Mouse (Mus musculus) stomach, postnatal 0 days (tissue): ENCODE measurements around the gene AI481877. TPM values are rescaled to one million over a fixed set of nuclear protein-coding genes. Genes with fewer than 3 reads are reported as not detected.

Source experiments
- ATAC-seq: fragments of 200-750 bp; cut with Nextera tagmentation; 2 replicates; pipeline ENCODE4 v1.8.0; 2017; ENCODE audit not compliant: low FRiP score, low TSS enrichment
- DNase-seq: peaks from one replicate; pipeline ENCODE4 v3.0.0-alpha.2; 2016; ENCODE audit warnings: low spot score
- H3K27ac ChIP-seq: fragments of 300-500 bp; sonication (generic); replicated peaks from 2 replicates; pipeline ENCODE4 v1.5.1; 2014; ENCODE audit warnings: mild to moderate bottlenecking, control low read depth
- H3K27me3 ChIP-seq: fragments of 300-500 bp; sonication (generic); 2 replicates; pipeline ENCODE4 v1.6.1; 2014; ENCODE audit warnings: low read length; ENCODE audit not compliant: control insufficient read depth, insufficient read depth
- H3K36me3 ChIP-seq: fragments of 300-500 bp; sonication (generic); 2 replicates; pipeline ENCODE4 v1.6.1; 2014; ENCODE audit warnings: low read length, mixed read lengths; ENCODE audit not compliant: control insufficient read depth, insufficient read depth
- H3K4me1 ChIP-seq: fragments of 300-500 bp; sonication (generic); replicated peaks from 2 replicates; pipeline ENCODE4 v1.6.1; 2014; ENCODE audit warnings: antibody characterized with exemption; ENCODE audit not compliant: control insufficient read depth, insufficient read depth
- H3K4me2 ChIP-seq: fragments of 300-500 bp; sonication (generic); replicated peaks from 2 replicates; pipeline ENCODE4 v1.6.1; 2014; ENCODE audit warnings: low read depth, mild to moderate bottlenecking, control low read depth, moderate library complexity
- H3K4me3 ChIP-seq: fragments of 300-500 bp; sonication (generic); 2 replicates; pipeline ENCODE4 v1.5.1; 2014; ENCODE audit warnings: low read depth, low read length, control low read depth
- H3K9ac ChIP-seq: fragments of 300-500 bp; sonication (generic); 2 replicates; pipeline ENCODE4 v1.6.1; 2014; ENCODE audit warnings: mild to moderate bottlenecking, low read length, control low read depth, mixed read lengths
- H3K9me3 ChIP-seq: fragments of 300-500 bp; sonication (generic); 2 replicates; pipeline ENCODE4 v1.6.1; 2016; ENCODE audit warnings: low read length; ENCODE audit not compliant: control insufficient read depth
- CTCF ChIP-seq: IDR thresholded peaks from 2 replicates; pipeline ENCODE4 v1.5.1; 2016; ENCODE audit warnings: antibody characterized with exemption, low read depth, mild to moderate bottlenecking, moderate library complexity
- EP300 ChIP-seq: optimal IDR thresholded peaks from 2 replicates; pipeline ENCODE3; 2016; ENCODE audit warnings: antibody characterized with exemption
- WGBS: fragments of 180-500 bp; shearing (Covaris S2); extraction: QIAGEN DNeasy Blood & Tissue Kit; methylation state at CpG from one replicate; pipeline ENCODE4 v1.1.7; 2014; 5-methylcytosine and 5-hydroxymethylcytosine counted together
- polyA plus RNA-seq: library from polyadenylated mRNA; unstranded; fragments of >200 nt; fragmentation: Nextera tagmentation; extraction: Ambion mirVana; gene quantifications from 2 replicates; pipeline ENCODE4 v1.2.1, GENCODE M21; 2015

The AI481877 gene
- polyA plus RNA-seq, 1 experiment from 2014 or later, result 1.2 TPM

DNA sequence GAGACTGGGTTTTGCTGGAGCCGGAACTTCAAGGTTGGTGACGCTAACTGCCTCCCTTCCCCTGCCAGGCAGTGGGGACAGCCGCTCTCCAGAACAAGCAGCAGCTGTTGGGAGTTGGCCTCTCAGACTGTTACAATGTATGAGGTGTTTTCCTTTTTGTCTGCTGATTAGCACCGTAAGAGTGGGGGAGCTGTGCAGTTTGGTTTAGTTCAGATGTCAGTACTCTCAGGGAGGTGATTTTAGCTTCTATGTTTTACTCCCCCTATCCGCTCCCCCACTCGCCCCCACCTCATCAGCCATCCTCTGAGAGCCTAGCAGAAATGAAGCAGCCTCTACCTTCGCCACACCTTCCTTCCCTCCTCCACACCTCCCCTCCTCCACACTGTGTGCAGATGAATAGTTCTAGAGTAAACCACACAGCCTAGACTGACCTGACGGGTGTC, 143.5 kb downstream of the AI481877 start:
- H3K9me3 ChIP-seq, result no peaks in the 10 kb centered on the region
- H3K4me1 ChIP-seq, result no peaks in the 10 kb centered on the region
- DNase-seq, result peak; percentile 67
- peak overlapping the region; percentile 18; the same call in 1 of the 2 replicates for H3K4me2 ChIP-seq
- TF ChIP-seq CTCF (no peak), EP300 (no peak)
- peak; percentile 64 for ATAC-seq
- H3K9ac ChIP-seq, result no peak overlapping the region
- no peaks in the 10 kb centered on the region for H3K27me3 ChIP-seq
- WGBS, result 32% methylated on average over 8 of the region's 8 CpGs
- H3K4me3 ChIP-seq, result no peak overlapping the region
- no peaks in the 10 kb centered on the region for H3K36me3 ChIP-seq
- peak overlapping the region; percentile 87 for H3K27ac ChIP-seq

DNA sequence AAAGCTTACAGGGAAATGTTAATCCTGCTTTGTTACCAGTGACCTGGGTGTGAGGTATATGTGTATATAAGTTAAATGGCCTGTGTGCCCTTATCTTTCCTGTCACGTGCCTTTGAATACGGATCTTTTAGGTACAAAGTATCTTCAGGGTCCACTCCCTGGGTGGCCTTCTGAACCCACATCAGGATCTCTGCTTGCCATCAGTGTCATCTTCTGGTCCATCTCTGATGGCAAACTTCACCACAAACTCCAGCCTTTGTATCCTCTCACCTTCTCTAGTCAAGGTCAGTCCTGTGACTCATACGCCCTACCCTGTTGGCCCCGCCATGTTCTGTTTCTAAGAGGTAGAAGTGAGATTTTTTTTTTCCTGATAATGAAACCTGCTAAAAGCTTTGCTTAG, 144.0 kb downstream of the AI481877 start, which contains the start of gene Dnajc25:
Gene Dnajc25 (plus strand): TSS at position 301 of the 400 bp plus-strand sequence.
- Histone ChIP-seq H3K4me1 (no peaks in the 10 kb centered on the region), H3K4me3 (no peak within 1 kb of the TSS), H3K4me2 (peak within 1 kb of the TSS; percentile 18; the same call in 1 of the 2 replicates), H3K9ac (no peak within 1 kb of the TSS), H3K27me3 (no peaks in the 10 kb centered on the region), H3K27ac (peak within 1 kb of the TSS; percentile 87), H3K36me3 (no peaks in the 10 kb centered on the region), H3K9me3 (no peaks in the 10 kb centered on the region)
- 46% methylated on average over 4 of the region's 4 CpGs for WGBS
- no peak for TF ChIP-seq CTCF
- no peak for TF ChIP-seq EP300
- peak; percentile 57 for DNase-seq
- ATAC-seq, result peak; percentile 43; the same call in 1 of the 2 replicates

Other genes starting within 250 kb of the AI481877 start
- 13.4 and 13.6 TPM in 2 replicates for gene Ecpas, start 226.2 kb downstream of the AI481877 start, polyA plus RNA-seq
- 0.11 and 0.13 TPM in 2 replicates for gene Zkscan16, start 195.4 kb downstream of the AI481877 start, polyA plus RNA-seq
- gene Ptgr1, start 151.9 kb downstream of the AI481877 start, polyA plus RNA-seq, result 454 and 488 TPM in 2 replicates
- 13.4 and 13.7 TPM in 2 replicates for gene Dnajc25, start 143.9 kb downstream of the AI481877 start, polyA plus RNA-seq
- 18.5 and 21.6 TPM in 2 replicates for gene Gm20503, start 135.8 kb downstream of the AI481877 start, polyA plus RNA-seq
- 98.0 and 99.6 TPM in 2 replicates for gene Gng10, start 103.9 kb downstream of the AI481877 start, polyA plus RNA-seq
- 18.9 and 19.0 TPM in 2 replicates for gene Ugcg, start 50.3 kb upstream of the AI481877 start, polyA plus RNA-seq